Mouse (Mus musculus) heart, adult 9 months (tissue): ENCODE data around the gene Vmn1r226.

Experiments used
- DNase-seq, 2 experiments: peaks; one replicate each; pipeline ENCODE4 v3.0.0; 2022; ENCODE audit warnings: low spot score in 2 of 2

Vmn1r226 gene

GRCm38 (mm10) chr17:20682543-20682942 lies at the start of gene Vmn1r226:
Gene Vmn1r226 (plus strand): TSS chr17:20682843.
- no peak for DNase-seq

- no peak for DNase-seq
Measured at GRCm38 (mm10) chr17:20729543-20729942, 46.9 kb downstream of the Vmn1r226 start, which contains the start of gene Vmn1r227. Gene Vmn1r227 (plus strand): TSS chr17:20729843.
